Mouse (Mus musculus): Measurements from ENCODE around the gene Plk2. TPM values are rescaled to one million over a fixed set of nuclear protein-coding genes. Genes with fewer than 3 reads are reported as not detected.

Gene Plk2
- polyA plus RNA-seq, 1 experiment from 2014 or later: 89.4 TPM

Other genes starting within 250 kb of the Plk2 start
- 87.2 and 89.1 TPM in 2 replicates for gene Rab3c, start 114.0 kb upstream of the Plk2 start, polyA plus RNA-seq (2015; fragmentation: Nextera tagmentation; extraction: Ambion mirVana)
- 0.16 TPM in 1 of 2 replicates, not detected in the other for gene Gapt, start 37.8 kb upstream of the Plk2 start, polyA plus RNA-seq (2015; fragmentation: Nextera tagmentation; extraction: Ambion mirVana)